Mouse (Mus musculus): ENCODE measurements at regions not wholly inside any gene's neighbourhood (a gene's known extent, or its start where the extent isn't known, plus 50 kb on each side); places are given as distances from the start of the nearest gene placed in this dataset.

DNA sequence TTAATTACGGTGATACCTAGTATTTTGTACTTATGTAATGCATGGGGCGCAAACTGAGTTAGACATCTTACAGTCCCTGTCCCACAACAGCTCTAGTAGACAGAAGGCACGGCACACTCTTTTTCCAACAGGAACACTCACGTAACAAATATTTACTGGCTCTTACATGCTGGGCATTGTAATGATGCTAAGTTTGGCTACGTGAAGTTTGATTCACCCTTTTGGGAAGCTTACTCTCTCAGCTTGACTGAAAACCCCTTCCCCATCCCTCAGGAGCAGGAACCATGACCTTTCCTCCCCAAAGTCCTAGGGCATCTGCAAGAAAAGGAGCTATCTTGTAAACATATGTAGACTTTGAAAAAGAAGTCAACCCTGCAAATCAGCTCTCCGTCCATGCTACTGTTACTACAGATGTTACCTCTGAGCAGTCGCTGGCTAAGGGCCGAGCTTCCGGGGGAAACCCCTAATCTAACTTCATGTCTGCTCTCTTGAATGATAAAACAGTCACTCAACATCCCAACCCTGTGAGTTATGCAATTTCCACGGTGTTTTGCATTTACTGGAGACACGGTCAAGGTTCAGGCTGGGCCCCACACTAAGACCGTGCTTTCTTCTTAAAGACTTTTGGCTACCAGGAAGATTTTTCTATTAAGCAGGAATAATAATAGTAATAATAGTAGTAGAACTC, 170.8 kb upstream of the Lmo4 start:
- TF ChIP-seq CTCF (IDR thresholded peaks at IDR 0.05): no peak
- TF ChIP-seq POLR2A (IDR thresholded peaks at IDR 0.05; ENCODE audit: insufficient read depth, low read depth, low read length): no peak
